Mouse (Mus musculus) hematopoietic stem cell, adult 5-6 weeks (primary cell): ENCODE measurements around the gene Lrrc8d. TPM values are rescaled to one million over a fixed set of nuclear protein-coding genes. Genes with fewer than 3 reads are reported as not detected.

Experiments
- ATAC-seq, 2 experiments: fragments of 125-278 bp in 1 of 2; replicated peaks in 1 of 2; 2 replicates each; pipeline ENCODE4 v1.8.0; 2016 to 2017; ENCODE audit warnings: inconsistent platforms in 2 of 2, mild to moderate bottlenecking in 2 of 2, moderate number of reproducible peaks in 2 of 2, low read depth in 1 of 2, moderate TSS enrichment in 1 of 2; ENCODE audit not compliant: low FRiP score in 2 of 2, poor library complexity in 2 of 2, severe bottlenecking in 2 of 2, insufficient read depth in 1 of 2, low TSS enrichment in 1 of 2
- total RNA-seq: library from RNA; stranded (forward); fragments of 172-1452, 232-1000 nt; gene quantifications from 2 replicates; pipeline ENCODE4 v1.2.3, GENCODE M21; 2017

Gene Lrrc8d
- total RNA-seq, 1 experiment from 2014 or later = 25.3 TPM

GRCm38 (mm10) chr5:105817248-105817976, 117.6 kb downstream of the Lrrc8d start:
- ATAC-seq = peak; percentile 30 to 44; a peak in 3 of 4 replicates

DNA sequence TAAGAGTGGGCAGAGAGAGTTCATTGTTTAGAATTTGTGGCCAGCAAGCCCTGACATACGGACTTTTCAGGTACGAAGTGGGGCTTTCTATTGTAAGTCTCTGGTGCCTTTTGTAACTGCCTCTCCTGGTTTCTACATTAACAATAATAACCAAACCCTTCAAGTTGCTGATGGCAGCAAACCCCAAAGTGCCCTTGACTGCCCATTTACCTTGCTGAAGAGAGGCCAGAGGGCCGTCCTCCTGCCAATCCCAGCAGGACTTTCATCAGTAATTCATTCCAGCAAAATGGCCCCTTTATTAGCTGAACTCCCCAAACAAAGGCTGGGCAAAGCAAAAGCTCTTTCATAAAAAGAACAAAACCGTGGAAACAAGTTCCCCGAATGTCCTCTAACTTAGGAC, 118.6 kb downstream of the Lrrc8d start:
- no peak for ATAC-seq

- ATAC-seq = no peak
These were observed 121.6 kb downstream of the Lrrc8d start for GRCm38 (mm10) chr5:105821390-105821789.

DNA sequence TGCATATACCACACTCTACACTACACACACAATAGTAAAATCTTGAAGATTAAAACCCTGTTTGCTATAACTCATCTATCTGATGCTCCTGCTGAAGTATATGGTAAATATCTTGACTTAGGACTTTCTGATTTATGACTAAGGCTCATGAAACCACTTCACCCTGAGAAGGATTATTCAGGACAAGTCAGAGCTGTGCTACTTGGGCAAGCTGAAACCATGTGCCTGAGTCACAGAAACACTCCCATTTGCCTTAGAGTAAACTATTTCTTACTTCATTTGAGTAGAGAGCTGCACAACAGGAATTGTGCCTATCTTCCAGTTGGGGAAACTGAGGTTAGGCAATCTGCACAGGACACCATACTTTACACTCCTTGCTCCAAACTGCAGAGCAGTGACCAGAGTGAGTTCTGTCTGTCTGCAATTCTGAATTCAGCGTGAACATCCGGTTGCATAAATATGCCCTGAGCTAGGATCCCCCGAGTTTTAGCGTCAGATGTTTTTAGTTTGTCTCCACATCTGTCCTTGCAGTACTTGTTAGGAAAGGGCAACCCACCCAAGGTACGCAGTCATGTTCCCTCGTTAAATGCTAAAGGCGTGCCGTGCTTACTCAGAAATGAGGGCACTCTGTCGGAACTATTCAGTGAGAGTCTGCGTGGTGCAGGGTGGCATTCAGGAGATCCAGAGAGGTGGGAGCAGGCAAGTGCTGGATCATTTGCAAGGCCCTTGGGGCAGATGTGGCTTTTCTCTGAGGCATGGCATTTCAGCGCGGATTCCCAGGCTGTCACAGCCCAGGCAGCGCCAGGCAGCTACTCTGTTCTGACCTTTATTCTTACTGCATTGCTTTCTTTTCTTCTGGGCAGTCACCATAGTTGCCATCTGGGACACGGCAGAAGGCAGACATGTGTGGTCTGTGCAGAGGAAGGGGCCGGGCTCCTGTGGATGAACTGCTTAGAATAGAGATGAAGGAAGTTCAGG, 123.0 kb downstream of the Lrrc8d start:
- ATAC-seq = peak; percentile 57 to 66

GRCm38 (mm10) chr5:105824282-105824681, 124.5 kb downstream of the Lrrc8d start:
- ATAC-seq = no peak

DNA sequence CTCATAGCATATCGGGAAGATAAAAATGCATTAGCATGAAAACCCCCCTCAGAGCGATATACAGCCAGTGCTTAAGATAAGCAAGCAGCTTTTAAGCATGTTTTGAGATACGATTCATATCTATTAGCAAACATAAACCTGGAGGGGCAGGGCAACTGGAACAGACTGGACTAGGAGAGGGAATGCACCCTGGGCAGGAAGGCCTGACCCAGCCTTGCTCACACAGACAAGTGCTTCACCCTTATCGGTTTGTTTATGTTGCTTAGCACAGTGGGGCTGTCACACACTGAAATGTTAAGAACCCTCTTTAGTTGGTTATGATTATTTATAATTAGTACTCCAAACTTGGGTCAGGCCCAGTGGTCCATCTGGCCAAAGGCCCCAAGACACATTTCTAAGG, 125.1 kb downstream of the Lrrc8d start:
- ATAC-seq = no peak

DNA sequence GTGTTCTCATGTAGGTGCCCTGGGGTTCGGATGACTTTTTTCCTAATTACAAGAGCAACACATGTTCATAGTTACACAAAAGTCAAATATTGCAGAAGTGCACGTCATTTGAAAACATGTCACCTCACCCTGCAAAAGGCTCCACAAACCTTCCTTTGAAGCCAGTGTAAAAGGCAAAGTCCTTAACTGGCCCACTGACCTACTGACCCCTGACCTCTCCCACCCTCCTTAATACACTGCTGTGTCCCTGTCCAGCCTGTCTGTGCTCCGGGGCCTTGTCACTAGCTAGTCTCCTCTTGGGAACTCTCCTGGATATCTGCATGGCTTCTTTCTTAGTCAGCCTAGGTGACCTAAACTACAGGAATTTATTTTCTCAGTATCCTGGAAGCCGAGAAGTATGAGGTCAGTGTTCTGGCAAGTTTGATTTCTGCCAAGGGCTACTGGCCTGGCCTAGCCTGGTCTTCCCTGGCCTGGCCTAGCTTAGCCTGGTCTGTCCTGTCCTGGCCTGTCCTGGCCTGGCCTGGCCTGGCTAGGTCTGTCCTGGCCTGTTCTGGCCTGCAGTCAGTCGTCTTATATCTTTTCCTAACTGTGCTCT, 127.2 kb downstream of the Lrrc8d start:
- ATAC-seq = no peak

DNA sequence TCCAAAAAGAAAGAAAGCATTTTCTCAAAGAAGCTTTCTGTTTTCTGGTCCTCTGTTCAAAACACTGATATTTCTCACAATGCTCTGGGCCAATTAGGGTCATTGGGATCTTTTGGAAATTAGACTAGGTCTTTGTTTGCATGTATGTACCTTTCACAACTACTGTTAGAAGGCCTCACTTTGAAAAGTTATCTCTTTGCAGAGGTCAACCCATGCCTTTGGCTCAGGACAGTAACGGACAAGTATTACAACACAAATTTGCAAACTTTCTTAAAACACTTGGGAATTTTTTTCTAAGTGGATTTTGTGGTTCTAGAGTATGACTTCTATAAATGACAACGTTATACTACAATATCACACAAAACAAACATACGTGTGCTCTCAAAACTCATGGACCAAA, 128.3 kb downstream of the Lrrc8d start:
- no peak for ATAC-seq

DNA sequence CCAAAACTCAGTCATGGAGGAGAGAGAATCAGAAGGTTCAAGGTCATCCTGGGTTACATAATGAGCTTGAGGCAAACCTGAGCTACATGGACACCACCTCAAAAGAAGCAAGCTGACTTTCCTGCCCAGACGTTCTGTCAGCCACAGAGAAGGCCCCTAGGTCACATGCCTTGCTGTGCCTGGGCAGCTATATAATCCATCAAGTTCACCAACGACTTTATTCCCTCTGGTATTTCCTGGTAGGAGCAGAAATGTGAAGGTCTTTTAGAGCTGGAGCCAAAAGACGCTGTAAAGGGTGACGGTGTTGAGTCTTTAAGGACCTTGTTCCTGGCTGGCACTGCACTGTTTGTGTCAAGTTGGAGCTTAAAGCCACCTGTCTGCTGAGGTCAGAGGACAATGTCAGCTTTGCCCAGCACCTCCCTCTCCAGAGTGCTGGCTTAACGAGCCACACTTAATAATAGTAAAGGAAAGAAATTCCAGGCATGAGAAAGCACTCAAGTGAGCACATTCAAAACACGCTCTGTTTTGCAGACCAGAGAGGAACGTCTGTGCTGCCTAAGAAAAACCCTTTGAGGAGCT, 129.3 kb downstream of the Lrrc8d start:
- no peak for ATAC-seq

DNA sequence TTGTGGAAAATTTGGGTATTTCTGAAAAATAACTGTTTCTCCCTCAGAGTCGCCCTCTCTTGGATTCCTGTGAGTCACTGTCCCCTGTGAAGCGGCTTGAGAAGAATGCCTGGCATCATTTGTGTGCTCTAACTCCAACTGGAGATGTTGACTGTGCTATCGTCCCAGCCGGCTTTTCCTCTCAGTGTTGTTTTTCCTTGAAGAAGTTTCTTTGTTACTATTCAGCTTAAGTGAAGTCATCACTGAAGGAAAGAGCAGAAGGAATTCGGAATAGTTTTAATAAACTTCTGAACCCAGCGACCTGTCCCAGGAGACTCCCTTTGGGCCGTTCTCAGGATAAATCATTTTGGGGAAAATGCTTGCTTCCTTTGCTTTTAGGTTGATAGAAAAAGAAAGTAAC, 132.4 kb downstream of the Lrrc8d start:
- ATAC-seq = no peak

- ATAC-seq = peak in 1 of 2 experiments; percentile 59; a peak in 1 of 4 replicates
These were observed 134.2 kb downstream of the Lrrc8d start for GRCm38 (mm10) chr5:105833923-105834322.

- ATAC-seq = no peak
These were observed 136.2 kb downstream of the Lrrc8d start for GRCm38 (mm10) chr5:105836006-105836405.

DNA sequence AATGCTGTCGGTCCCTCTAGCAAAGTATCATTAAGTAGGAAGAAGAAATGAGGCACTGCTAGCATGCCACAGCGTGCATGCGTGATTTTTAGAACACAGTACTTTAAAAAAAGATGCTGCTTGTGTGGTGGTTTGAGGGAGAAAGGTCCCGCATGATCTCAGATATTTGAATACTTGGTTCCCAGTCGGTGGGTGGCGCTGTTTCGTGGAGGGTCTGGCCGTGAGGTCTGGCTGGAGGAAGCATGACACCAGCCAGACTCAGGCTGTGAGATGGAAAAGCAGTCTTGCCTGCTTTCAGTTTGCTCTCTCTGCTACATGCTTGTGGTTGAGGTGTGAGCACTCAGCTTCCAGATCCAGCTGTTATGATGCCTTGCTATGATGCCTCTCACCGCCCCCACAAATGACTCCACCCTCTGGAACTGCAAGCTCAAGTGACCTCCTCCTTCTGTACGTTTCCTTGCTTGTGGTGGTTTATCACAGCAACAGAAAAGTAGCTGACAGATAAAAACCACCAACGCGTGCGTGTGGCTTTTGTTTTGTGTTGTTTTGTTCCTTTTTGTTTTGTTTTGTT, 140.1 kb downstream of the Lrrc8d start:
- peak in 1 of 2 experiments; percentile 19; a peak in 1 of 4 replicates for ATAC-seq

GRCm38 (mm10) chr5:105844044-105844753, 144.4 kb downstream of the Lrrc8d start:
- ATAC-seq = peak; percentile 94 to 95

DNA sequence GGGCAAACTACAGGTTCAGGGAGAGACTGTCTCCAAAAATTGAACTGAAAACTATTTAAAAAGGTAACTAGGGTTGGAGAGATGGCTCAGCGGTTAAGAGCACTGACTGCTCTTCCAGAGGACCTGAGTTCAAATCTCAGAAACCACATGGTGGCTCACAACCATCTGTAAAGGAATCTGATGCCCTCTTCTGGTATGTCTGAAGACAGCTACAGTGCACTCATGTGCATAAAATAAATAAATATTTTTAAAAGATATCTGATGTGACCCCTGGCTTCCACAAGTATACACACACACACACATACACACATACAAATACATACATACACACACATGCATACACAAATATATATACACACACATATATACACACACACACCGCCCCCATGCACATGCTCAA, 145.3 kb downstream of the Lrrc8d start:
- ATAC-seq = no peak

DNA sequence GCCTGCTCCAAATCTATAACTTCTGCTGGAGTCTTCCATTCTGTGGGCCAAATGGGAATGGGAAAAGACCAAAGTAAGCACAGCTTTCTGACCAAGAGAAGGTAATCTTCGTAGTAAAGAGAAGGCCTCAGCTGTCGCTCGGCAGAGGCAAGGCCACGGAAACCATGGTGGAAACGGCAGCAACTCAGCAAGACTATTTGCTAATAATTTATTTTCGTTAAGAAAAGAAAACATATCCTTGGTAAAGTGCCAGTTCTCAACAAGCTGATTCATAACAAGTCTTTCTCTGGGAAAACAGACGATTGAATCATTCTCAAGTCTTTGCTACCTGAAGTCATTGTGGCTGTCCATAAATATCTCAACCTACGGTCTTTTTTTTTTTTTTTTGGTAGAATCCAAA, 148.0 kb downstream of the Lrrc8d start:
- ATAC-seq = no peak

- peak; percentile 27 to 35 for ATAC-seq
These were observed 149.5 kb downstream of the Lrrc8d start for GRCm38 (mm10) chr5:105849222-105849621.
